17 mouse cellular contexts compared by ENCODE assay signal in genomic region chr4:150677846-150678224, GRCm38 (mm10). TPM values are rescaled to one million over a fixed set of nuclear protein-coding genes. Genes with fewer than 3 reads are reported as not detected.
A peak's percentile ranks its signal among the peaks of the same experiment; 100 is the strongest.
DNase-seq lines count a peak whose midpoint lies in the region; ATAC-seq and TF ChIP-seq lines count a peak whose summit lies in the region.
"Had no signal": no experiment of that assay in that cellular context is flagged by ENCODE, and none has a peak within 500 bp of the region (broad histone marks: within the 10 kb centered on the region; RNA-seq: fewer than 3 reads in every experiment).

No protein-coding gene starts in this region.

- no peak overlapping the region for H3K4me3 ChIP-seq in forebrain, embryonic 13.5 days
- no peak overlapping the region for H3K4me3 ChIP-seq in forebrain, embryonic 15.5 days
- H3K4me3 ChIP-seq in E14TG2a.4 (replicated peaks; ENCODE audit: low read length) = peak overlapping the region; percentile 62
- no peak overlapping the region for H3K4me3 ChIP-seq in embryonic facial prominence, embryonic 11.5 days (ENCODE audit: low read depth, low read length)
- no peak overlapping the region for H3K4me3 ChIP-seq in midbrain, embryonic 13.5 days (replicated peaks)
- H3K4me3 ChIP-seq in lung, postnatal 0 days (ENCODE audit: low read depth, low read length) = no peak overlapping the region
- H3K4me3 ChIP-seq: embryonic facial prominence, embryonic 12.5 days; liver, embryonic 13.5 days had no signal

- H3K27ac ChIP-seq in forebrain, embryonic 13.5 days = no peak overlapping the region
- H3K27ac ChIP-seq in forebrain, embryonic 15.5 days (replicated peaks) = no peak overlapping the region
- H3K27ac ChIP-seq in embryonic facial prominence, embryonic 11.5 days (replicated peaks; ENCODE audit: low read depth, low read length) = no peak overlapping the region
- no peak overlapping the region for H3K27ac ChIP-seq in midbrain, embryonic 13.5 days
- no peak overlapping the region for H3K27ac ChIP-seq in lung, postnatal 0 days (ENCODE audit: low read length)
- H3K27ac ChIP-seq: embryonic facial prominence, embryonic 12.5 days; liver, embryonic 13.5 days had no signal

- DNase-seq in embryonic facial prominence, embryonic 11.5 days (ENCODE audit: low spot score) = no peak
- DNase-seq in left cerebral cortex, postnatal 4 days = no peak
- no peak for DNase-seq in spleen, postnatal 10 days (ENCODE audit: low spot score in 2 of 2)
- DNase-seq in lung, postnatal 0 days (ENCODE audit: low spot score) = no peak
- DNase-seq: cerebellum, postnatal 25 days; gastrocnemius, postnatal 14 days; kidney, adult 8-10 months; liver, embryonic 13.5 days; lung, postnatal 14 days; right cerebral cortex, postnatal 14 days; thymus, postnatal 25 days had no signal

- no peaks in the 10 kb centered on the region for H3K27me3 ChIP-seq in forebrain, embryonic 13.5 days
- no peaks in the 10 kb centered on the region for H3K27me3 ChIP-seq in forebrain, embryonic 15.5 days
- peaks cover 1% of the 10 kb centered on the region; the same call in 1 of the 2 replicates for H3K27me3 ChIP-seq in E14TG2a.4 (ENCODE audit: insufficient read depth, low read length)
- H3K27me3 ChIP-seq in embryonic facial prominence, embryonic 11.5 days (ENCODE audit: control insufficient read depth, insufficient read depth, low read length) = no peaks in the 10 kb centered on the region
- H3K27me3 ChIP-seq in midbrain, embryonic 13.5 days = peaks cover 20% of the 10 kb centered on the region
- H3K27me3 ChIP-seq in lung, postnatal 0 days (replicated peaks; ENCODE audit: insufficient read depth, low read length) = no peaks in the 10 kb centered on the region
- H3K27me3 ChIP-seq: embryonic facial prominence, embryonic 12.5 days; liver, embryonic 13.5 days had no signal

- no peak overlapping the region for H3K9ac ChIP-seq in forebrain, embryonic 13.5 days
- no peak overlapping the region for H3K9ac ChIP-seq in forebrain, embryonic 15.5 days (replicated peaks)
- no peak overlapping the region for H3K9ac ChIP-seq in embryonic facial prominence, embryonic 11.5 days (replicated peaks; ENCODE audit: low read length)
- no peak overlapping the region for H3K9ac ChIP-seq in midbrain, embryonic 13.5 days (replicated peaks)
- H3K9ac ChIP-seq in lung, postnatal 0 days (replicated peaks; ENCODE audit: low read depth) = no peak overlapping the region
- H3K9ac ChIP-seq: embryonic facial prominence, embryonic 12.5 days; liver, embryonic 13.5 days had no signal

- H3K9me3 ChIP-seq in forebrain, embryonic 13.5 days (replicated peaks) = peaks cover 8% of the 10 kb centered on the region; the same call in 1 of the 2 replicates
- no peaks in the 10 kb centered on the region for H3K9me3 ChIP-seq in forebrain, embryonic 15.5 days
- no peaks in the 10 kb centered on the region for H3K9me3 ChIP-seq in E14TG2a.4 (ENCODE audit: low read length)
- H3K9me3 ChIP-seq in embryonic facial prominence, embryonic 11.5 days (replicated peaks; ENCODE audit: control insufficient read depth, low read length) = no peaks in the 10 kb centered on the region
- H3K9me3 ChIP-seq in midbrain, embryonic 13.5 days = peaks cover 4% of the 10 kb centered on the region; the same call in 1 of the 2 replicates
- H3K9me3 ChIP-seq in lung, postnatal 0 days (ENCODE audit: low read length) = no peaks in the 10 kb centered on the region
- H3K9me3 ChIP-seq: embryonic facial prominence, embryonic 12.5 days; liver, embryonic 13.5 days had no signal

- TF ChIP-seq EP300 in lung, postnatal 0 days (IDR thresholded peaks at IDR 0.05) = no peak

- 0 out of 2 replicates have a peak, but pooled peaks cover 8% of the 10 kb centered on the region for H3K4me1 ChIP-seq in forebrain, embryonic 13.5 days
- peaks cover 5% of the 10 kb centered on the region; the same call in 1 of the 2 replicates for H3K4me1 ChIP-seq in forebrain, embryonic 15.5 days
- peaks cover 68% of the 10 kb centered on the region for H3K4me1 ChIP-seq in E14TG2a.4 (replicated peaks; ENCODE audit: low read depth, low read length)
- H3K4me1 ChIP-seq in embryonic facial prominence, embryonic 11.5 days (ENCODE audit: control insufficient read depth, insufficient read depth, low read length) = no peaks in the 10 kb centered on the region
- peaks cover 13% of the 10 kb centered on the region for H3K4me1 ChIP-seq in midbrain, embryonic 13.5 days (replicated peaks)
- H3K4me1 ChIP-seq in lung, postnatal 0 days (ENCODE audit: insufficient read depth, low read depth, low read length) = no peaks in the 10 kb centered on the region
- H3K4me1 ChIP-seq: liver, embryonic 13.5 days had no signal

- peak overlapping the region; percentile 29; the same call in 1 of the 2 replicates for H3K4me2 ChIP-seq in forebrain, embryonic 13.5 days
- no peak overlapping the region for H3K4me2 ChIP-seq in forebrain, embryonic 15.5 days (replicated peaks)
- H3K4me2 ChIP-seq in embryonic facial prominence, embryonic 11.5 days (ENCODE audit: low read depth, low read length) = no peak overlapping the region
- H3K4me2 ChIP-seq in midbrain, embryonic 13.5 days (replicated peaks) = peak overlapping the region; percentile 37; the same call in 1 of the 2 replicates
- H3K4me2 ChIP-seq in lung, postnatal 0 days (replicated peaks; ENCODE audit: low read depth, low read length) = no peak overlapping the region
- H3K4me2 ChIP-seq: embryonic facial prominence, embryonic 12.5 days; liver, embryonic 13.5 days had no signal

- intact Hi-C loops in left cerebral cortex, postnatal 4 days (cut with DNase I) = no loop called here

- 3% methylated on average over 4 of the region's 4 CpGs for WGBS in forebrain, embryonic 13.5 days
- WGBS in forebrain, embryonic 15.5 days = 15% methylated on average over 4 of the region's 4 CpGs
- 37% methylated on average over 4 of the region's 4 CpGs for WGBS in embryonic facial prominence, embryonic 11.5 days
- WGBS in midbrain, embryonic 13.5 days = 5% methylated on average over 4 of the region's 4 CpGs
- 6% methylated on average over 2 of the region's 4 CpGs for WGBS in lung, postnatal 0 days

- TF ChIP-seq CTCF in E14TG2a.4 (conservative IDR thresholded peaks at IDR 0.05; ENCODE audit: low read length) = no peak
- no peak for TF ChIP-seq CTCF in lung, postnatal 0 days (IDR thresholded peaks at IDR 0.05)

- no peaks in the 10 kb centered on the region for H3K36me3 ChIP-seq in forebrain, embryonic 13.5 days (ENCODE audit: poor library complexity, severe bottlenecking)
- H3K36me3 ChIP-seq in forebrain, embryonic 15.5 days = no peaks in the 10 kb centered on the region
- H3K36me3 ChIP-seq in E14TG2a.4 (ENCODE audit: insufficient read depth, low read length) = no peaks in the 10 kb centered on the region
- H3K36me3 ChIP-seq in embryonic facial prominence, embryonic 11.5 days (replicated peaks; ENCODE audit: control insufficient read depth, insufficient read depth, low read depth, low read length) = no peaks in the 10 kb centered on the region
- H3K36me3 ChIP-seq in midbrain, embryonic 13.5 days = no peaks in the 10 kb centered on the region
- no peaks in the 10 kb centered on the region for H3K36me3 ChIP-seq in lung, postnatal 0 days (ENCODE audit: insufficient read depth, low read length)
- H3K36me3 ChIP-seq: embryonic facial prominence, embryonic 12.5 days; liver, embryonic 13.5 days had no signal

- no peak for ATAC-seq in forebrain, embryonic 13.5 days
- ATAC-seq in forebrain, embryonic 15.5 days (replicated peaks) = no peak
- ATAC-seq in embryonic facial prominence, embryonic 11.5 days (replicated peaks; ENCODE audit: insufficient number of reproducible peaks, low FRiP score, low TSS enrichment, low read depth) = peak; percentile 39; the same call in 1 of the 2 replicates
- ATAC-seq in midbrain, embryonic 13.5 days = peak; percentile 77
- no peak for ATAC-seq in lung, postnatal 0 days
- ATAC-seq: activated CD4-positive, CD25-positive, alpha-beta regulatory T cell, adult 4 months had no signal

RNA-seq across cellular contexts. Expression of gene Slc45a1, which starts 25.9 kb away (rescaled TPM):
- polyA plus RNA-seq in forebrain, embryonic 13.5 days (2015; fragmentation: Nextera tagmentation; extraction: Ambion mirVana) = 10.5 and 11.4 TPM in 2 replicates
- polyA plus RNA-seq in forebrain, embryonic 15.5 days (2015; fragmentation: Nextera tagmentation; extraction: Ambion mirVana) = 16.7 and 19.0 TPM in 2 replicates
- polyA plus RNA-seq in embryonic facial prominence, embryonic 11.5 days (2014; fragmentation: Nextera tagmentation; extraction: Ambion mirVana) = 0.86 and 0.98 TPM in 2 replicates
- 18.1 and 20.7 TPM in 2 replicates for polyA plus RNA-seq in midbrain, embryonic 13.5 days (2015; fragmentation: Nextera tagmentation; extraction: Ambion mirVana)
- 10 to 100 TPM; 40.9 to 41.7 TPM for total RNA-seq in left cerebral cortex, postnatal 4 days (2021)
- 0.04 TPM in 1 of 2 replicates, not detected in the other for polyA plus RNA-seq in lung, postnatal 0 days (2015; fragmentation: Nextera tagmentation; extraction: Ambion mirVana)
- total RNA-seq: gastrocnemius, postnatal 14 days had no signal
- polyA plus RNA-seq: liver, embryonic 13.5 days had no signal

Comparison
In these comparisons a context has a peak if more than half of its experiments do, and no peak if none do; other contexts are left out.
1. H3K4me2 ChIP-seq: peak in forebrain, embryonic 13.5 days (single experiment) and midbrain, embryonic 13.5 days (single experiment); none in forebrain, embryonic 15.5 days (single experiment), embryonic facial prominence, embryonic 11.5 days (single experiment) and lung, postnatal 0 days (single experiment).
2. ATAC-seq: peak in embryonic facial prominence, embryonic 11.5 days (single experiment) and midbrain, embryonic 13.5 days (single experiment); none in forebrain, embryonic 13.5 days (single experiment), forebrain, embryonic 15.5 days (single experiment) and lung, postnatal 0 days (single experiment).